Mouse (Mus musculus): ENCODE results near the gene Krt83.
"Not testable (repeated sequence)": the region's sequence is repeated elsewhere in the genome, so short reads cannot be mapped to it uniquely, and the experiment has no call there.

The Krt83 gene

GRCm38 (mm10) chr15:101491431-101491830, at the start of gene Krt83:
Gene Krt83, minus strand, starts transcription at chr15:101491512.
- DNase-seq (ENCODE audit: extremely low read depth, low read depth, low spot score): no peak

- DNase-seq (ENCODE audit: extremely low read depth, low read depth, low spot score): no peak
These were observed 47.2 kb upstream of the Krt83 start for GRCm38 (mm10) chr15:101538580-101538900.

- DNase-seq (ENCODE audit: extremely low read depth, low read depth, low spot score): no peak
These were observed 46.7 kb upstream of the Krt83 start for GRCm38 (mm10) chr15:101537864-101538579.

GRCm38 (mm10) chr15:101536054-101536850, 44.9 kb upstream of the Krt83 start:
- peak; percentile 23 for DNase-seq (ENCODE audit: extremely low read depth, low read depth, low spot score)

- DNase-seq (ENCODE audit: extremely low read depth, low read depth, low spot score): no peak
These were observed 41.4 kb upstream of the Krt83 start, which contains the start of gene Krt84 for GRCm38 (mm10) chr15:101532720-101533119. Gene Krt84, minus strand, starts transcription at chr15:101532820.

GRCm38 (mm10) chr15:101522556-101523232, 31.4 kb upstream of the Krt83 start:
- DNase-seq (ENCODE audit: extremely low read depth, low read depth, low spot score): no peak

- no peak for DNase-seq (ENCODE audit: extremely low read depth, low read depth, low spot score)
These were observed 28.5 kb upstream of the Krt83 start for GRCm38 (mm10) chr15:101519792-101520191.

GRCm38 (mm10) chr15:101517161-101517560, 25.8 kb upstream of the Krt83 start, which contains the start of gene Gm49425:
Gene Gm49425, minus strand, starts transcription at chr15:101517261.
- DNase-seq (ENCODE audit: extremely low read depth, low read depth, low spot score): not testable (repeated sequence)

GRCm38 (mm10) chr15:101508247-101508646, 16.9 kb upstream of the Krt83 start:
- no peak for DNase-seq (ENCODE audit: extremely low read depth, low read depth, low spot score)

GRCm38 (mm10) chr15:101506896-101507758, 15.8 kb upstream of the Krt83 start:
- no peak for DNase-seq (ENCODE audit: extremely low read depth, low read depth, low spot score)

GRCm38 (mm10) chr15:101497181-101497580, 5.9 kb upstream of the Krt83 start:
- DNase-seq (ENCODE audit: extremely low read depth, low read depth, low spot score): no peak

GRCm38 (mm10) chr15:101495266-101495665, 4.0 kb upstream of the Krt83 start:
- DNase-seq (ENCODE audit: extremely low read depth, low read depth, low spot score): no peak

- DNase-seq (ENCODE audit: extremely low read depth, low read depth, low spot score): no peak
These were observed 2.9 kb upstream of the Krt83 start for GRCm38 (mm10) chr15:101494203-101494602.

GRCm38 (mm10) chr15:101493713-101494112, 2.4 kb upstream of the Krt83 start:
- no peak for DNase-seq (ENCODE audit: extremely low read depth, low read depth, low spot score)

- no peak for DNase-seq (ENCODE audit: extremely low read depth, low read depth, low spot score)
These were observed 1.4 kb upstream of the Krt83 start for GRCm38 (mm10) chr15:101492718-101493117.

- DNase-seq (ENCODE audit: extremely low read depth, low read depth, low spot score): no peak
These were observed 5.2 kb downstream of the Krt83 start for GRCm38 (mm10) chr15:101485911-101486635.

GRCm38 (mm10) chr15:101484939-101485338, 6.4 kb downstream of the Krt83 start:
- no peak for DNase-seq (ENCODE audit: extremely low read depth, low read depth, low spot score)

- DNase-seq (ENCODE audit: extremely low read depth, low read depth, low spot score): no peak
These were observed 7.7 kb downstream of the Krt83 start for GRCm38 (mm10) chr15:101483646-101484045.

GRCm38 (mm10) chr15:101482056-101482455, 9.3 kb downstream of the Krt83 start:
- no peak for DNase-seq (ENCODE audit: extremely low read depth, low read depth, low spot score)

- no peak for DNase-seq (ENCODE audit: extremely low read depth, low read depth, low spot score)
These were observed 11.6 kb downstream of the Krt83 start for GRCm38 (mm10) chr15:101479666-101480060.
